Mouse (Mus musculus) embryonic fibroblast, embryonic 13.5 days (primary cell): ENCODE data around the gene Ak5.

Source experiments
- CTCF ChIP-seq: IDR thresholded peaks from 2 replicates; pipeline ENCODE4 v1.5.1; 2011; ENCODE audit warnings: mild to moderate bottlenecking, control low read depth, low read length, moderate library complexity, borderline replicate concordance; ENCODE audit not compliant: insufficient read depth
- POLR2A ChIP-seq: IDR thresholded peaks from 2 replicates; pipeline ENCODE4 v1.6.1; 2011; ENCODE audit warnings: low read depth, mild to moderate bottlenecking, control low read depth, low read length, moderate library complexity

DNA sequence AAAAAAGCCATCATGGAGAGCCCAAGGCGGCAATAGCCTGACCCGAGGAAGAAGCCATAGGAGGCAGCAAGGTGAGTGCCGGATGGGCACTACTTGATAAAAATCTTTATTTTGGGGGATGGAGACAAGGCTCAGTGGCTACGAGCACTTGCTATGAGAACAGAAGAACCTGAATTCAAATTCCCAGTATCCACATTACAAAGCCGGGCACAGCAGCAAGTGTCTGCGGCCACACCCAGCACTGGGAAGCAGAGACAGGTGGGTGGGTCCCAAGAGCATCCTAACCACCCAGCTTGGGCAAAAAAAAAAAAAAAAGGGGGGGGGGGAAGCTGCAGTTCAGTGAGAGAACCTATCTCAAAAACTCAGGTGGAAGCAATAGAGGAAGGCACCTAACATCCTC lies 187.8 kb downstream of the Ak5 start:
- no peak for TF ChIP-seq POLR2A
- no peak for TF ChIP-seq CTCF
